1 mouse cellular context compared by ENCODE assay signal in the genomic region with DNA sequence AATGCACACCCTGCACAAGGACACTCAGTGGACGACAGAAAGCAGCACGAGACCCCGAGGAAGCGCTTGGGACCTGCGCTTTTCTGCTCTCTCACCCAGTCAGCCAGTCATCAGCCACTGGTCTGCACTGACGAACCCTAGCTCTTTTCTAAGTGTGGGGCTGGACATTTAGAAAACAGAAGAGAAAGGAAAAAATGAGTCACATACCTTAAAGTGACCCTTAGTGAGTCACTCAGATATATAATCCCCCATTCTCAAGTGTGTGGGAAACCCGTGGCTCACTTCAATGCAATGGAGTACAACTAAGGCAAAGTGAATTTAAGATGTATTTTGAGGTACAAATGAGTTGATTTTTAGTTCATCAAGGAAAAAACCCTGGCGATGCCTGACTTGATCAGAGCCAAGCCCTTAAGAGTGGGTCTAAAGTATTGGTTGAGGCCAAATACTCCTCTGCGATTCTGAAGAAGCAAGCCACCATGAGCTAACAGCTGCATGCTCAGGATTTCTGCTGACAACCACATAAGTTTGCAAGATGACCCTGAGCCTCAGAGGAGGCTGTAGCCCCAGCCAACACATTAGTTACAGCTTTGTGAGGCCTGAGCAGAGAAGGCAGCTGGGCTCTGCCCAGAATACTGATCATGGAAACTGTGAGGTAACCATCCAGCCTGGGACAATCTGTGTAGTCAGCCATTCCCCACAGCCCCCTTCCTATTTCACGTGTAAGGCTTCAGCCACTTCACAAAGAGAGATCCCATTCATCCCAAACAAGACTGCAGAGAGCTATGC.
TF ChIP-seq lines count a peak whose summit lies in the region.

No protein-coding gene starts in this region.

TF ChIP-seq in CH12.LX, 34 proteins besides CTCF, POLR2A, EP300 and RAD21 (continued from another document):
- TF ChIP-seq CHD1 (IDR thresholded peaks at IDR 0.05; ENCODE audit: low read depth, low read length) (no peak), JUND (conservative IDR thresholded peaks at IDR 0.05; ENCODE audit: low read depth, low read length) (peak; percentile 98), SMC3 (IDR thresholded peaks at IDR 0.05; ENCODE audit: low read depth, low read length) (no peak), MEF2A (IDR thresholded peaks at IDR 0.05; ENCODE audit: borderline replicate concordance, low read depth, low read length) (peak; percentile 92), TCF12 (IDR thresholded peaks at IDR 0.05; ENCODE audit: low read depth, low read length) (0 out of 2 replicates have a peak, but pooled peaks have one; percentile 41), ETS1 (conservative IDR thresholded peaks at IDR 0.05; ENCODE audit: low read depth, low read length) (peak; percentile 85), PAX5 (IDR thresholded peaks at IDR 0.05; ENCODE audit: low read length) (no peak), JUN (IDR thresholded peaks at IDR 0.05; ENCODE audit: insufficient read depth, low read depth, low read length) (peak; percentile 97), RCOR1 (conservative IDR thresholded peaks at IDR 0.05; ENCODE audit: low read depth, low read length) (no peak; the same call in 1 of the 2 replicates), POLR2AphosphoS2 (IDR thresholded peaks at IDR 0.05; ENCODE audit: low read depth, low read length) (no peak), TBP (conservative IDR thresholded peaks at IDR 0.05; ENCODE audit: low read depth, low read length) (no peak), GABPA (IDR thresholded peaks at IDR 0.05; ENCODE audit: insufficient replicate concordance, low read depth, low read length) (no peak), IRF4 (IDR thresholded peaks at IDR 0.05; ENCODE audit: low read depth, low read length) (peak; percentile 80), HCFC1 (IDR thresholded peaks at IDR 0.05; ENCODE audit: low read depth, low read length) (no peak), MAX (IDR thresholded peaks at IDR 0.05; ENCODE audit: low read length) (no peak), ZMIZ1 (IDR thresholded peaks at IDR 0.05; ENCODE audit: low read depth, low read length) (no peak), USF2 (conservative IDR thresholded peaks at IDR 0.05; ENCODE audit: low read depth, low read length) (no peak), BHLHE40 (IDR thresholded peaks at IDR 0.05; ENCODE audit: low read depth, low read length) (peak; percentile 70), MAZ (IDR thresholded peaks at IDR 0.05; ENCODE audit: low read depth, low read length) (0 out of 2 replicates have a peak, but pooled peaks have one; percentile 42), ZKSCAN1 (IDR thresholded peaks at IDR 0.05; ENCODE audit: borderline replicate concordance, low read depth, low read length) (no peak), E2F4 (IDR thresholded peaks at IDR 0.05; ENCODE audit: insufficient replicate concordance, low read depth, low read length) (no peak), SIN3A (IDR thresholded peaks at IDR 0.05; ENCODE audit: low read length) (no peak)
